Mouse (Mus musculus) embryo, embryonic 11 days (tissue): ENCODE measurements at regions not wholly inside any gene's neighbourhood (a gene's known extent, or its start where the extent isn't known, plus 50 kb on each side); places are given as distances from the start of the nearest gene placed in this dataset.

Experiments used
- DNase-seq: peaks from one replicate; pipeline ENCODE4 v3.0.0-alpha.2; 2015

GRCm38 (mm10) chr11:71674319-71674718 is 75.4 kb upstream of the Wscd1 start:
- DNase-seq: peak; percentile 76

- no peak for DNase-seq
Measured at GRCm38 (mm10) chr11:71675714-71676313, 73.9 kb upstream of the Wscd1 start.

GRCm38 (mm10) chr11:71697017-71697416 is 52.7 kb upstream of the Wscd1 start:
- no peak for DNase-seq

- no peak for DNase-seq
Measured at GRCm38 (mm10) chr11:71698836-71699235, 50.9 kb upstream of the Wscd1 start.
